Mouse (Mus musculus) kidney, postnatal 0 days (tissue): Measurements from ENCODE around the gene Pign. TPM values are rescaled to one million over a fixed set of nuclear protein-coding genes. Genes with fewer than 3 reads are reported as not detected.

ENCODE experiments used
- ATAC-seq: fragments of 200-750 bp; cut with Nextera tagmentation; replicated peaks from 2 replicates; pipeline ENCODE4 v1.8.0; 2017; ENCODE audit warnings: low read depth, moderate number of reproducible peaks, moderate TSS enrichment, moderate library complexity; ENCODE audit not compliant: low FRiP score
- DNase-seq: peaks from one replicate; pipeline ENCODE4 v3.0.0-alpha.2; 2016; ENCODE audit warnings: low spot score
- H3K27ac ChIP-seq: fragments of 300-500 bp; sonication (generic); 2 replicates; pipeline ENCODE4 v1.5.1; 2014; ENCODE audit warnings: mild to moderate bottlenecking
- H3K27me3 ChIP-seq: fragments of 300-500 bp; sonication (generic); 2 replicates; pipeline ENCODE4 v1.6.1; 2014; ENCODE audit warnings: low read length, mixed read lengths; ENCODE audit not compliant: insufficient read depth
- H3K36me3 ChIP-seq: fragments of 300-500 bp; sonication (generic); 2 replicates; pipeline ENCODE4 v1.6.1; 2014; ENCODE audit warnings: low read length, mixed read lengths; ENCODE audit not compliant: insufficient read depth
- H3K4me1 ChIP-seq: fragments of 300-500 bp; sonication (generic); replicated peaks from 2 replicates; pipeline ENCODE4 v1.6.1; 2014; ENCODE audit warnings: antibody characterized with exemption, low read length, mixed read lengths; ENCODE audit not compliant: insufficient read depth
- H3K4me2 ChIP-seq: fragments of 300-500 bp; sonication (generic); 2 replicates; pipeline ENCODE4 v1.6.1; 2014; ENCODE audit warnings: mild to moderate bottlenecking, low read length, moderate library complexity, mixed read lengths
- H3K4me3 ChIP-seq: fragments of 300-500 bp; sonication (generic); replicated peaks from 2 replicates; pipeline ENCODE4 v1.5.1; 2014; ENCODE audit warnings: low read depth, low read length
- H3K9ac ChIP-seq: fragments of 300-500 bp; sonication (generic); 2 replicates; pipeline ENCODE4 v1.6.1; 2014; ENCODE audit warnings: low read depth, low read length
- H3K9me3 ChIP-seq: fragments of 300-500 bp; sonication (generic); replicated peaks from 2 replicates; pipeline ENCODE4 v1.6.1; 2016; ENCODE audit warnings: low read length, inconsistent platforms, mixed read lengths
- CTCF ChIP-seq: IDR thresholded peaks from 2 replicates; pipeline ENCODE4 v1.5.1; 2016; ENCODE audit warnings: antibody characterized with exemption, low read depth, mild to moderate bottlenecking, moderate library complexity
- WGBS: fragments of 180-500 bp; shearing (Covaris S2); extraction: QIAGEN DNeasy Blood & Tissue Kit; methylation state at CpG from one replicate; pipeline ENCODE4 v1.1.7; 2014; 5-methylcytosine and 5-hydroxymethylcytosine counted together
- microRNA-seq: library from miRNA; unstranded; fragments of <30 nt; microRNA quantifications from one replicate; pipeline ENCODE4, GENCODE M21; 2016
- polyA plus RNA-seq: library from polyadenylated mRNA; unstranded; fragments of >200 nt; fragmentation: Nextera tagmentation; extraction: Ambion mirVana; gene quantifications from 2 replicates; pipeline ENCODE4 v1.2.1, GENCODE M21; 2015

The Pign gene
- polyA plus RNA-seq, 1 experiment from 2014 or later, result 9.6 TPM

- Histone ChIP-seq H3K4me2 (no peak overlapping the region), H3K9me3 (no peaks in the 10 kb centered on the region), H3K9ac (no peak overlapping the region), H3K27me3 (no peaks in the 10 kb centered on the region), H3K4me3 (no peak overlapping the region), H3K36me3 (no peaks in the 10 kb centered on the region), H3K27ac (no peak overlapping the region), H3K4me1 (no peaks in the 10 kb centered on the region)
- WGBS, result 81% methylated on average over 1 of the region's 1 CpGs
- no peak for DNase-seq
- no peak for TF ChIP-seq CTCF
- no peak for ATAC-seq
These were observed 156.4 kb downstream of the Pign start for GRCm38 (mm10) chr1:105507116-105507515.

GRCm38 (mm10) chr1:105492626-105493025 lies 170.9 kb downstream of the Pign start:
- no peak for ATAC-seq

GRCm38 (mm10) chr1:105489456-105489855 lies 174.0 kb downstream of the Pign start:
- H3K9me3 ChIP-seq, result no peaks in the 10 kb centered on the region
- no peaks in the 10 kb centered on the region for H3K4me1 ChIP-seq
- no peak overlapping the region for H3K27ac ChIP-seq
- H3K4me2 ChIP-seq, result no peak overlapping the region
- H3K4me3 ChIP-seq, result no peak overlapping the region
- no peaks in the 10 kb centered on the region for H3K36me3 ChIP-seq
- DNase-seq (no peak), ATAC-seq (no peak)
- H3K9ac ChIP-seq, result no peak overlapping the region
- no peaks in the 10 kb centered on the region for H3K27me3 ChIP-seq
- 78% methylated on average over 3 of the region's 3 CpGs for WGBS
- no peak for TF ChIP-seq CTCF

More at GRCm38 (mm10) chr1:105492626-105493025, 170.9 kb downstream of the Pign start:
- no peak overlapping the region for H3K9ac ChIP-seq
- no peak overlapping the region for H3K27ac ChIP-seq
- H3K36me3 ChIP-seq, result no peaks in the 10 kb centered on the region
- H3K4me3 ChIP-seq, result no peak overlapping the region
- no peaks in the 10 kb centered on the region for H3K9me3 ChIP-seq
- no peaks in the 10 kb centered on the region for H3K4me1 ChIP-seq
- no peak for TF ChIP-seq CTCF
- no peak overlapping the region for H3K4me2 ChIP-seq
- DNase-seq, result no peak
- 81% methylated on average over 5 of the region's 5 CpGs for WGBS
- H3K27me3 ChIP-seq, result no peaks in the 10 kb centered on the region

- no peak for DNase-seq
- Histone ChIP-seq H3K9me3 (no peaks in the 10 kb centered on the region), H3K27me3 (no peaks in the 10 kb centered on the region), H3K9ac (no peak overlapping the region), H3K4me3 (no peak overlapping the region), H3K27ac (no peak overlapping the region), H3K4me1 (no peaks in the 10 kb centered on the region), H3K36me3 (no peaks in the 10 kb centered on the region), H3K4me2 (no peak overlapping the region)
- no peak for TF ChIP-seq CTCF
- no peak for ATAC-seq
- WGBS, result 74% methylated on average over 4 of the region's 4 CpGs
These were observed 176.4 kb downstream of the Pign start for GRCm38 (mm10) chr1:105487037-105487436.

Small RNAs within 50 kb of the gene (microRNA-seq; reads per million reads assigned to microRNA genes)
- not detected for gene Gm22426

Other genes starting within 250 kb of the Pign start
- gene Relch, start 184 bp upstream of the Pign start, polyA plus RNA-seq, result 21.8 and 22.5 TPM in 2 replicates
- gene Tnfrsf11a, start 117.0 kb upstream of the Pign start, polyA plus RNA-seq, result 2.4 and 2.7 TPM in 2 replicates